Mouse (Mus musculus): ENCODE measurements around the gene Car11.

Gene Car11

GRCm38 (mm10) chr7:45710477-45711191 lies 11.0 kb downstream of the Car11 start:
- DNase-seq (ENCODE audit: low spot score in 2 of 2): no peak

DNA sequence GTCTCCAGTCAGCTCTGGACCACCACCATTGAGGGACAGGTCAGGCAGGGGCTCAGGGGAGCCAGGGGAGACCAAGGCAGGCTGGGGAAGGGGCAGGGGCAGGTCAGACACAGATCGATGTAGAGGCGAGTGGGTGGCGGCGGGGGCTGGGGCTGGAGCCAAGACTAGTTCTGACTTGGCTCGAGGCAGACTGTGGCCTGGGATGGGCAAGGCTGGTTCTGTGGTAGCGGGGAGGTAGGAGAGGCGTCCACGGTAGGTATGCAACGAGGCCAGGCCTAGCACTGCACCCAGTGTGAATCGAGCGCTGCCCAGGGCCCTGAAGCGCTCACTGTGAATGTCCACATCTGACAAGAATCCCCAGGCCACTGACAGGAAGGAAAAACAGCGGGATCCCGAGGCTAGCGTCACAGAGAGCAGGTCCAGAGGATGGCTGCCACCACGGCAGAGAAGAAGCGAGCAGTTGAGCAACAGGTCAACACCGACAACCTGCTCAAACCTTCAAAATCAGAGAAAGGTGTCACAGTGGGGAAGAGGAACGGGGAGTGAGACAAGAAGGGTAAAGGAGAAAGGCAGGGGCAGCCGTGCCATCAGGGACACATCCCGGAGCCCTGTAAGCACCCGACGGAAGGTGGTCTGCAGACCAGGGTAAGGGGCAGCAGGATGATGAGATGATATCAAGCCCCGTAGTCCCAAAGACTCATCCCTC lies 11.8 kb downstream of the Car11 start:
- DNase-seq (ENCODE audit: low spot score in 2 of 2): no peak

DNA sequence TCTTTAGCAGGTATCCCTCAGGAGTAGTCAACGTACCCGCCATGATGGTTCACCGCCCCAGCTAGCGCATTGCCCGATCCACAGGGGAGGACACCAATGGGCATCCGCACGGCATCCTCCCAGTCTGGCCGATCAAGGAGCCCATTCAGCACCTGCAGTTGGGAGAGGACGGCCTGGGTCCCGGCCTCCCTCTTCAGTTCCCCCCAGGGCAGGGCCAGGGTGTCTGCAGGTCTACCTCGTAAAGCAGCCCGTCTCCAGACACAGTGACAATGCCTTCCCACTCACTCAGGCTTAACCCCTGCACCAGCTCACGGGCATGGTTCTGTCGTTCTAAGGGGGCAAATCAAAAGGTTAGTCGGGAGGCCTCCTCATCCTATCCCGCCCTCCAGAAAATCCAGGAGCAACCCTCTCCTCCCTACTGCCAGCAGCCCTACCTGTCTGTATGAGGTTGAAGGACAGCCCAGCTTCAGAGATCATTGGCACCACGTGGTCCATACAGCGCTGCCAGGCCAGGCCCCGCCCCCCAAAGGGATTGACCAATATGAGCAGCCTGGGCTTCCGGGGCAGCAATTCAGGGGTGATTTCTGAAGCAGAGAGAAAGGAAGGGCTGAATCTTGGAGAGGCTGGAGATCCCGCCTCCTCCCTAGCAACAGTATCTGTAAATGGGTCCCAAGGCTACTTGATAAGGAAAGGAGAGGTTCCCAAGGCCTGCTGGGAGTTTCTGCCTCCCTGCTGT lies 12.5 kb downstream of the Car11 start:
- DNase-seq (ENCODE audit: low spot score in 2 of 2): no peak

DNA sequence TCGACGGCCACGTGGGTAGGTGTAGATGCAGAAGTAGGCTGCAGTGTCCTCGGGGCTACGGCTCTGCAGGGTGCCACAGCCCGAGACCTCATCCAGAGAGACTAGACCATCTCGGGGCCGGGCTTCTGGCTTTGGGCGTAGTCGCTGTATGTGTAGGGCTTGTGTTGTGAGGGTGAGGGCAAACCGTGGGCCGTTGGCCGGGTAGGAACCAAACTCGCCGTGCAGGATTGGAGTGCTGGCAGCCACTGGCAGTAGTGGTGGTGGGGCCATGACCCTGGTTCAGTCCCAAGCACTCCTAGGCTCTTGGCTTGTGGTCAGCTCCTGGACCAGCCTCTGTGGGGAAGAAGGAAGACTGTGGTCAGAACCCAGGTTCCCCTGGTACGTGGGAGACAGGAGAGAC lies 13.8 kb downstream of the Car11 start:
- no peak for DNase-seq (ENCODE audit: low spot score in 2 of 2)

DNA sequence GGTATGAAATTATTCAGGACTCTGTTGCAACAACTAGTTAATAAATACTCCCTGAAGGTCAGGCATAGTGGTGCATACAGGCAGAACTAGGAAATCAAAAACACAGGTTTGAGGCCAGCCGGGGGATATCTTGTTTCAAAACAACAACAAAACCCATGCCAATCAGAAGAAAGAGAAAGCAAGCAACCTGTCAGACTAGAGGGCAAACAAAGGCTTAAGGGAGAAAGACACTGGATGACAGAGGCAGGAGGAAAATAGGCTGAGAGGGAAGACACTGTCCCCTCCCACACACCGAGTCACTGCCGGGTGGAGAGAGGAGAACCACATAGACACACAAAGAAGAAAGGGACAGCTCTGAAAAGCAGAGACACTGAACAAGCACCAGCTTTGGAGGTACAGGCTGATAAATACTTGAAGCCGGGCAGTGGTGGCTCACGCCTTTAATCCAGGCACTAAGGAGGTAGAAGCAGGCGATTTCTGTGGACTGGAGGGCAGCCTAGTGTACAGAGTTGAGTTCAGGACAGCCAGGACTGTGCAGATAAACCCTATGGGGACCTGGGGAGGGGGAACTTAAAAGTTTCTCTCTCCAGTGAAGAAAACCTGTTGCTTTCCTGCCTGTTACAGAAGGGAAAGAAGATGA lies 14.4 kb downstream of the Car11 start:
- DNase-seq (ENCODE audit: low spot score in 2 of 2): no peak

- DNase-seq (ENCODE audit: low spot score in 2 of 2): no peak
Measured at GRCm38 (mm10) chr7:45714630-45715089, 15.0 kb downstream of the Car11 start.

DNA sequence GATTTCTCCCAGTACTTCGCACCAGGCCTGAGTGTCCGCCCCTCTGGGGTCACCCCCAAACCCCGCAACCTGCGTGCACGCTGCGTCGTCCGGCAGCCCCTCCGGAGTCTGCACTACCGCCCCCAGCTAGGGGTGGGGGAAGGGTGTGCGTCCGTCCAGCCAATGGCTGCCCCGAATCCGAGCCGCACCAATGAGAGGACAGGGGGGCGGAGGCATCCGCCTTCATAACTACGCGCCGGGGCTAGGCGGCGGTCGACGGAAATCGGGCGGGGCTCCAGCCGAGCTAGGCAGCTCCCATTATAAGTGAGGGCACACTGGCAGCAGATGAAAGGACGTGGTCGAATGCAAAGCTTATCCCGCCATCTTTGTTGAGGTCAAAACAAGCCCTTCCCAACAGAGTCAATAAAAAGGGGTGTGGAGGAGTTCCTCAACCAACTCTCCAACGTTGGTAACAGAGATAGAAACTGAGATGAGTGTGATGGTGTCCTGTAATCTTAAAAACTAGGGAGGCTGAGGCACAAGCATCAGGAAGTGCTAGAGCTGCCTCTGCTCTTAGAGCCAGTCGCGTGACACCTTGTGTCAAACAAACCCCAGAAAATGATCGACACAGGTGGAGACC lies 15.6 kb downstream of the Car11 start, which contains the start of gene Rpl18:
TSS of gene Rpl18 (plus strand) at position 368 of the 619 bp plus-strand sequence.
- DNase-seq (ENCODE audit: low spot score in 2 of 2): peak; percentile 97 to 98

- DNase-seq (ENCODE audit: low spot score in 2 of 2): no peak
Measured at GRCm38 (mm10) chr7:45715741-45716459, 16.3 kb downstream of the Car11 start.

- DNase-seq (ENCODE audit: low spot score in 2 of 2): no peak
Measured at GRCm38 (mm10) chr7:45716460-45716857, 16.8 kb downstream of the Car11 start.

DNA sequence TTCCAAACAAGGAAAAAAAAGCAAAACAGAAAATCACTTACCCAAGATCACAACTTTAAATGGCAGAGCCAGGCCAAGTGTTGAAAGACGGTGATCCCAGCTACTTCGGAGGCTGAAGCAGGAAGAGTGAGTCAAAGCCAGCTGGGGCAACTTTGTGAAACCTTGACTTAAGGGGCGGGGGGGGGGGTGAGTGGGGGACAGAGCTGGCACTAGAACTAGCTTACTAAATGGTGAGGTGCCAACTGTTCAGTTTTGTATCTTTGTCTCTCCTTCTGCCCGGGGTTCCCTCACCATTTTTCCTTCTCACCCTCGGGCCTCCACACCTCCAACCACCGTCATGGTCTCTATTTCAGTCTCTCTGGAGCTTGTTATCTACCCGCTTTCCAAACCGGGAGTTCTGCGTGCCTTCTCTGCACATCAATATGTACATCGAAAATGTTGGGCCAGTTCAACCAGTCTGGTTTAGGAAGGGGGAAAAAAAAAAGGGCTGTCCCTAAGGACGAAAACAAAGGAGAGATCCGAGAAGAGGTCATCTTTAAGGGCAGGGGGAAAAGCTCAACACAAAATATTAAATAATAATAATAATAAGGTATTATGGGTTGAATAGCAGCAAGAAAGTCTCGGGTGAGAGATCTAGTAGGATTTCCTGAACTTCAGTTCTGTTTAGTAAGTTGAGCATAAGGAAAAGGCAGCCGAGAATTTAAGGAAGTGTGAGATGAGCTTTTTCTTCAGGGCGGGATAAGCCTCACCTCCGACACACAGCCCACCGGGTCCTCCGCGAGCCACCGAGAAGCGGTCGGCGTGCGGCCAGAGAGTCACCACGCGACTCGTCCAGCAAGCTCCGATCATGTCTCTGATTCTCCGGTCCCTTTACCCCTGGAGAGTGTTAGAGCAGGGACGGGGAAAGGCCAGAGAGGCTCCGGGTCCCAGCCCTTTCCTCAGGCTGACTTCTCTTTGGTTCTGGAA lies 17.6 kb downstream of the Car11 start:
- DNase-seq (ENCODE audit: low spot score in 2 of 2): no peak

DNA sequence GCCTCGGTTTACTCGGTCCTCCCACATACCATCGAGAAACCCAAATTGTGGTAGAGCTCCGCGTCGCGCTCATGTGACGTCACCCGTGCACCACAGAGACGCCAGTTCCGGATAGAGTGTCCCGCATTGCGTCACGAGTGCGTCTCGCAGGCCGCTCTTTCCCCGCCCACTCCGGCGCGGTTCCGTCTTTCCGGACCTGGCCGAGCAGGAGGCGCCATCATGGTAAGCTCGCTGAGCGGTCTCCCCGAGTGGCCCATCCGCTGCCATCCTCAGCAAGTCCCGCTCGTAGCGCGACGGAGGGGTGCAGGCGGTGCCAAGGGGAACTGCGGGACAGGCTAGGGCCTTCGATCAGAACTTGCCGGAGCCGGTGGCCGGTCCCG lies 18.3 kb downstream of the Car11 start, which contains the start of gene Sphk2:
TSS of gene Sphk2 (minus strand) at position 85 of the 380 bp plus-strand sequence.
- peak; percentile 97 to 99 for DNase-seq (ENCODE audit: low spot score in 2 of 2)

DNA sequence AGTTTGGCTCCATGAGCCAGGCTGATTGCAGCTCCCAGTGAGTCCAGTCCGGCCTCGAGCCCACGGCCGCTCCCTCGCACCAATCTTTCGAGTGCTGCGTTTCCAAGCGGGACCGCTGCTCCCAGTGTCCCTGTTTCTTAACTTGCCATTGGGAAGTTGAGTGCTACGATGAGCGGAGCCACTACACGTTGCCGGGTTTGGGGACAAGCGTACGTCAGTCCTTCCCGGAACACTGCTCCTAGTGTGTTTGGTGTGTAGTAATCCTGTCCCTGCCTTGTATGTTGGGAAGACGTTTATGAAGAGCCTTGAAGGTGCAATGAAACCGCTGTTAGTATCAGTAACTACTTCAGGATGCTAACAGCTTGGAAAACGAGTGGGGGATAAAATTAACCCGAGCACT lies 18.7 kb downstream of the Car11 start:
- no peak for DNase-seq (ENCODE audit: low spot score in 2 of 2)

- no peak for DNase-seq (ENCODE audit: low spot score in 2 of 2)
Measured at GRCm38 (mm10) chr7:45719180-45719579, 19.5 kb downstream of the Car11 start.

DNA sequence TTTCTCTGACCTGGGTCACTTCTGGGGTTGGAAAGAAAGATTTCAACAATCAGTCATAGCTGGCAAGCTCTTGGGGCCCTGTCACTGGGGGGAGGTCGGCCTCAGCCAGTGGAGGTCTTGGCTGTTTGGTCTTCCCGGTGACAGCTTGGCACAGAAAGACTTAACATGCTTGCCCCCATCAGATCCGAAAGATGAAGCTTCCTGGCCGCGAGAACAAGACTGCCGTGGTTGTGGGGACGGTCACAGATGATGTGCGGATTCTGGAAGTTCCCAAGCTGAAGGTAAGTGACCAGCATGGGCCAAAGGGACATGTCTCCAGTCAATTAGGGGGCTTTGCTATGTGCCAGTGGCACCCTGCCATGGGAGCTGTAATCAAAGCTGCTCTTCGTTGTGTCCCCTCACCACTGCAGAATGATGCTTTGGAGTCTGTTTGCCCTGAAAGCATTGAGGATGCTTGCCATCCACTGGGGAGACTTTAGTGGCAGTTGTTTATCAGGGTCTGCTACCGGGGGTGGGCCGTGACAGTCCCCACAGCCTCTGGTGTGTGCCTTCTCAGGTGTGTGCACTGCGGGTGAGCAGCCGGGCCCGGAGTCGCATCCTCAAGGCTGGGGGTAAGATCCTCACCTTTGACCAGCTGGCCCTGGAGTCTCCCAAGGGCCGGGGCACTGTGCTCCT lies 20.2 kb downstream of the Car11 start:
- no peak for DNase-seq (ENCODE audit: low spot score in 2 of 2)

GRCm38 (mm10) chr7:45720413-45721233 lies 21.0 kb downstream of the Car11 start, which contains the start of gene Fam83e:
Gene Fam83e (plus strand): TSS chr7:45721212.
- no peak for DNase-seq (ENCODE audit: low spot score in 2 of 2)

DNA sequence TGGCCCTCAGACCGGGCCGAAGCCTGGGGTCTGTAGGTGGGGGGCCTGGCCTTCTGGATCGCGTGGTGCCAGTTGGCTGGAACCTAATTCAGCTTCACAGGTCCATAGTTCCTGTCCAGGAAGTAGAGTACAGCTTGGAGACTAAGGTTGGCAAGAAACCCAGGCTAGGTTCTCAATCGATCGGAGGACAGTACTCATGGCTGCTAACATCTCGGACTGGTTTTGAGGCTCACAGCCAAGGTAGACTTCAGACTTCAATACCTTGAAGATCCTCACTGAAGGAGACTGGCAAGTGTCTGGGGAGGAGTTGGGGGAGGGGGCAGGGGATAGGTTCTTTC lies 21.6 kb downstream of the Car11 start:
- DNase-seq (ENCODE audit: low spot score in 2 of 2): no peak

GRCm38 (mm10) chr7:45721642-45722347 lies 22.2 kb downstream of the Car11 start:
- no peak for DNase-seq (ENCODE audit: low spot score in 2 of 2)

GRCm38 (mm10) chr7:45722348-45722713 lies 22.7 kb downstream of the Car11 start:
- DNase-seq (ENCODE audit: low spot score in 2 of 2): no peak
